Mouse (Mus musculus) forebrain, postnatal 0 days (tissue): Measurements from ENCODE around the gene Fblim1. TPM values are rescaled to one million over a fixed set of nuclear protein-coding genes. Genes with fewer than 3 reads are reported as not detected.

Experiments
- ATAC-seq: fragments of 200-750 bp; cut with Nextera tagmentation; 2 replicates; pipeline ENCODE4 v1.8.0; 2017; ENCODE audit warnings: mild to moderate bottlenecking, moderate library complexity
- DNase-seq: peaks from one replicate; pipeline ENCODE4 v3.0.0-alpha.2; 2015
- H3K27ac ChIP-seq: fragments of 300-500 bp; sonication (generic); 2 replicates; pipeline ENCODE4 v1.5.1; 2014; ENCODE audit warnings: low read depth, mild to moderate bottlenecking, antibody characterized with exemption, low read length, moderate library complexity, mixed read lengths
- H3K27me3 ChIP-seq: fragments of 300-500 bp; sonication (generic); 2 replicates; pipeline ENCODE4 v1.6.1; 2014; ENCODE audit warnings: mild to moderate bottlenecking, low read length, mixed read lengths; ENCODE audit not compliant: insufficient read depth
- H3K36me3 ChIP-seq: fragments of 300-500 bp; sonication (generic); 2 replicates; pipeline ENCODE4 v1.6.1; 2014; ENCODE audit warnings: mild to moderate bottlenecking, moderate library complexity; ENCODE audit not compliant: insufficient read depth
- H3K4me1 ChIP-seq: fragments of 300-500 bp; sonication (generic); 2 replicates; pipeline ENCODE4 v1.6.1; 2014; ENCODE audit warnings: antibody characterized with exemption; ENCODE audit not compliant: insufficient read depth
- H3K4me2 ChIP-seq: fragments of 300-500 bp; sonication (generic); 2 replicates; pipeline ENCODE4 v1.6.1; 2014; ENCODE audit warnings: low read depth, mild to moderate bottlenecking, moderate library complexity
- H3K4me3 ChIP-seq: fragments of 300-500 bp; sonication (generic); 2 replicates; pipeline ENCODE4 v1.5.1; 2014; ENCODE audit warnings: low read depth, low read length, mixed read lengths
- H3K9ac ChIP-seq: fragments of 300-500 bp; sonication (generic); 2 replicates; pipeline ENCODE4 v1.6.1; 2014; ENCODE audit warnings: mild to moderate bottlenecking
- H3K9me3 ChIP-seq: fragments of 300-500 bp; sonication (generic); 2 replicates; pipeline ENCODE4 v1.6.1; 2016; ENCODE audit warnings: low read length
- CTCF ChIP-seq: sonication (generic); IDR thresholded peaks from 2 replicates; pipeline ENCODE4 v1.5.1; 2016; ENCODE audit warnings: antibody characterized with exemption, control low read depth, low read depth
- WGBS: fragments of 180-500 bp; shearing (Covaris S2); extraction: QIAGEN DNeasy Blood & Tissue Kit; methylation state at CpG from one replicate; pipeline ENCODE4 v1.1.7; 2014; 5-methylcytosine and 5-hydroxymethylcytosine counted together
- polyA plus RNA-seq: library from polyadenylated mRNA; unstranded; fragments of >200 nt; fragmentation: Nextera tagmentation; extraction: Ambion mirVana; gene quantifications from 2 replicates; pipeline ENCODE4 v1.2.1, GENCODE M21; 2015
- total RNA-seq: library from RNA; depleted of rRNA; stranded (reverse); fragments of >200 nt; gene quantifications from 2 replicates; pipeline ENCODE4 v1.2.3, GENCODE M21; 2014

The Fblim1 gene
- total and polyA plus RNA-seq, 2 experiments from 2014 or later, result 20.8 to 26.1 TPM

GRCm38 (mm10) chr4:141625774-141626550 lies 20.1 kb upstream of the Fblim1 start:
- H3K36me3 ChIP-seq, result peaks cover 55% of the 10 kb centered on the region
- WGBS, result 92% methylated on average over 16 of the region's 16 CpGs
- H3K9ac ChIP-seq, result no peak overlapping the region
- DNase-seq, result no peak
- H3K27ac ChIP-seq, result no peak overlapping the region
- no peak overlapping the region for H3K4me3 ChIP-seq
- H3K9me3 ChIP-seq, result no peaks in the 10 kb centered on the region
- no peak overlapping the region for H3K4me2 ChIP-seq
- no peaks in the 10 kb centered on the region for H3K27me3 ChIP-seq
- no peaks in the 10 kb centered on the region for H3K4me1 ChIP-seq
- no peak for TF ChIP-seq CTCF
- no peak for ATAC-seq

DNA sequence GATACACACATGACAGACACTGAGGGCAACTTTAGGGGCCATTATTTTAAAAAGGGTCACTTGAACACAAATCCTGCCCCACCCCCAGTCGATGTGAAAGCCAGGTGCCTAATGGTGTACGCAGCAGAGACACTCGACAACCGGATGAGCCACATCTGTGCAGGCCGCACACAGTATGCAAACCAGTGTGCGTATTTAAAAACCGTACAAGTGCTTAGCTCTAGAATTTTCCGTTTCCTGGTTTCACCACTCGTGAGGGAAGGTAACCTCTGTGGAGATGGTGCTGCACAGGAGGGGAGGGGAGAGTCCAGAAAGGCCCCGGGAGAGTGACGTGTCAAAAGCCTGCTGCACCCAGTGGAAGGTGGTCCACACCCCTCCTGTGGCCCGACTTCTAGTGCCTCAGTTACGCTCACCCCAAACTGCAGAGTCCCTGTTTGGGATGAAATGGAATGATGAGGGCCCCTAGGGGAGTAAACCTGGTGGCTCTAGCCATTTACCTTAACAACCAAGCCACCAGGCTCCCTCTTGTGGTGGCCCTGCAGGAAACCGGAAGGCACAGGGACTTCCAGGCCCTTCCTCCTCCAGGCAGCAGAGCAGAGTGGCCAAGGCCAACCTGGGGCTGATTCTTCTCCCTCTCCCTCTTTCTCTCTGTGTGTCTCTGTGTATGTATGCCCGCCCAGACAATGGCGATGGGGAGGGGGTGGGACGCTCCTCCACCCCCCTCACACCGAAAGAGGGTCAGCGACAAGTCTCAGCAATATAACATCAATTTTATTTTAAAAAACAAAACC lies 19.3 kb upstream of the Fblim1 start:
- no peak for DNase-seq

DNA sequence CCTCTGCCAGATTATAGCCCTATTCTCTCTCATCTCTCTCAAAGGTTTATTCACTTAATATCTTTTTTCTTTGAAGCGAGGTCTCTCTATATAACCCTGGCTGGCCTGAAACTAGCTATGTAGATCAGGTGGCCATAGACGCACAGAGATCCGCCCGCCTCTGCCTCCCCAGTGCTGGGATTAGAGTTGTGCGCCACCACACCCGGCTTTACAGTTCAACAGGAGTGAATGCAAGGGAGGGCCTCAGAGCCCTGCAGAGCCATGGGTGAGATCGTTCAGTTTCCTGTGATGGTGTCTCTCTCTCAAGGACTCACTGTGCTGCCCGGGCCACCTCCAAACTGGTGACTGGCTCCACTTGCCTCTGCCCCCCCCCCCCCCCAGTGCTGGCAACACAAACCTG lies 18.2 kb upstream of the Fblim1 start:
- Histone ChIP-seq H3K36me3 (peaks cover 37% of the 10 kb centered on the region), H3K9me3 (no peaks in the 10 kb centered on the region), H3K27me3 (no peaks in the 10 kb centered on the region), H3K4me3 (no peak overlapping the region), H3K4me2 (no peak overlapping the region), H3K9ac (no peak overlapping the region), H3K27ac (no peak overlapping the region), H3K4me1 (no peaks in the 10 kb centered on the region)
- ATAC-seq (no peak), DNase-seq (no peak)
- TF ChIP-seq CTCF, result no peak
- 91% methylated on average over 8 of the region's 8 CpGs for WGBS

More for the DNA sequence above, 19.3 kb upstream of the Fblim1 start:
- peak; percentile 61 for TF ChIP-seq CTCF
- Histone ChIP-seq H3K27ac (no peak overlapping the region), H3K4me1 (no peaks in the 10 kb centered on the region), H3K36me3 (peaks cover 47% of the 10 kb centered on the region), H3K27me3 (no peaks in the 10 kb centered on the region), H3K9me3 (no peaks in the 10 kb centered on the region), H3K4me3 (no peak overlapping the region), H3K4me2 (no peak overlapping the region), H3K9ac (no peak overlapping the region)
- no peak for ATAC-seq
- WGBS, result 80% methylated on average over 18 of the region's 19 CpGs

DNA sequence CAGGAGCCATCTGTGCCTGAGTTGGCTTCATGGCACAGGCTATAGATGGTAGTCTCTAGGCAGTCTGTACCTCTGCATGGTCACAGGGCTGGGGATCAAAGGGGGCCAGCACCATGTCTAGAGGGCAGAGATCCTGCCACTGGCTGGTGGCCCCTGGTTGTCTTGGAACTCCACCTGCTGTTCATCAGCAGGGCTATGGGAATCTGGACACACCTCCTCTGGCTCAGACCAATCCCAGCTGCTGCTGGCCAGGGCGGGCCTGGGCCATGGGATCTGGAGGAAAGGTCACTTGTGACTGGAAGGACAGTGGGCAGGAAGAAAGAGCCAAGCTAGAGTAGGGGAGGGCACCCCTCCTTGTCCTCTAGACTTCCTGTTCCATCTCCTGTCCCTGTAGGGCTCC lies 17.8 kb upstream of the Fblim1 start, which contains the start of gene Slc25a34:
Gene Slc25a34 (minus strand): TSS at position 156 of the 400 bp plus-strand sequence.
- DNase-seq (no peak), ATAC-seq (peak; percentile 61)
- H3K27ac ChIP-seq, result no peak within 1 kb of the TSS
- H3K4me1 ChIP-seq, result no peaks in the 10 kb centered on the region
- no peak within 1 kb of the TSS for H3K4me3 ChIP-seq
- no peak for TF ChIP-seq CTCF
- no peak within 1 kb of the TSS for H3K9ac ChIP-seq
- H3K9me3 ChIP-seq, result no peaks in the 10 kb centered on the region
- WGBS, result 64% methylated on average over 1 of the region's 1 CpGs
- H3K27me3 ChIP-seq, result no peaks in the 10 kb centered on the region
- H3K36me3 ChIP-seq, result peaks cover 32% of the 10 kb centered on the region
- H3K4me2 ChIP-seq, result no peak within 1 kb of the TSS

DNA sequence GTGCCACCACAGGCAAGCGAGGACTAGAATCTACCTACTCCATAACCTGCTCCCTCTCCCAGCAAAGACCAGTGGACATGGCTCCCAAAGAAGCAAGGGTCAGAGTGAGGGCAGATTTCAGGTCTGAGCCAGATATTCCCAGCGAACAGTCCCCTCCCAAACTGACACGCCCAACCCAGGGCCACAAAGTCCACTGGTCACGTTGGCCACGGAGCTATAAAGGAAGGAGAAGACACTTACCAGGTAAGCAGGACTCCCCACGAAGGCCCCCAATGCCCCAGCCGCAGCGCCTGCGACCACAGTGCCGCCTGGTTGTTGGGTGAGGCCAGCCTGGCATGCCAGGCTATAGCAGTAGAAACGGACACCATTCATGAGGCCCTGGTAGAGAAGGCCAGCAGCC lies 17.1 kb upstream of the Fblim1 start:
- no peak for ATAC-seq
- Histone ChIP-seq H3K27ac (no peak overlapping the region), H3K9ac (no peak overlapping the region), H3K4me1 (no peaks in the 10 kb centered on the region), H3K36me3 (peaks cover 26% of the 10 kb centered on the region), H3K27me3 (no peaks in the 10 kb centered on the region), H3K9me3 (no peaks in the 10 kb centered on the region), H3K4me2 (no peak overlapping the region), H3K4me3 (no peak overlapping the region)
- no peak for TF ChIP-seq CTCF
- WGBS, result 91% methylated on average over 11 of the region's 11 CpGs
- no peak for DNase-seq

DNA sequence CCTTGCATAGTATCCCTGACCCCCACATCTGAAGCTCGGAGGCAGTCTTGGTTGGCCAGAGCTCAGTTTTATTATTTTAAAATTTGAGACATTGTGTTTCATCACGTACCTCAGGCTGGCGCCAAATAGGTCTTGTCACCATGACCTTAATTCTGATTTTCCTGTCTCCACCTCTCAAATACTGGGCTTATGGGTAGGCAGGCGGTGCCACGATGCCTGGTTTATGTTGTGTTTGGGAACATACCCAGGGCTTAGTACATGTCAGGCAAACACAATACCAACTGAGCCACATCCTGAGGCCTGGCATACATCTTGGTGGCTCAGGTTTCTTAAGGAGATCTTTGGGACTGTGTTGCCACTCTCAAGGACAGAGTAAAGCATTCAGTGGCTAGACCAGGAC lies 16.7 kb upstream of the Fblim1 start:
- no peaks in the 10 kb centered on the region for H3K9me3 ChIP-seq
- H3K27ac ChIP-seq, result no peak overlapping the region
- no peaks in the 10 kb centered on the region for H3K4me1 ChIP-seq
- no peaks in the 10 kb centered on the region for H3K27me3 ChIP-seq
- WGBS, result 90% methylated on average over 5 of the region's 5 CpGs
- no peak overlapping the region for H3K9ac ChIP-seq
- no peak overlapping the region for H3K4me2 ChIP-seq
- H3K36me3 ChIP-seq, result peaks cover 21% of the 10 kb centered on the region
- no peak for TF ChIP-seq CTCF
- H3K4me3 ChIP-seq, result no peak overlapping the region
- ATAC-seq (no peak), DNase-seq (no peak)

- Histone ChIP-seq H3K9ac (no peak overlapping the region), H3K27me3 (no peaks in the 10 kb centered on the region), H3K4me1 (no peaks in the 10 kb centered on the region), H3K9me3 (no peaks in the 10 kb centered on the region), H3K36me3 (peaks cover 18% of the 10 kb centered on the region), H3K4me3 (no peak overlapping the region), H3K4me2 (no peak overlapping the region), H3K27ac (no peak overlapping the region)
- DNase-seq (no peak), ATAC-seq (no peak)
- WGBS, result 86% methylated on average over 8 of the region's 8 CpGs
- no peak for TF ChIP-seq CTCF
Observed at GRCm38 (mm10) chr4:141622091-141622490, 16.2 kb upstream of the Fblim1 start.
